Mouse (Mus musculus): ENCODE results near the gene Cbfa2t2. TPM values are rescaled to one million over a fixed set of nuclear protein-coding genes. Genes with fewer than 3 reads are reported as not detected.

Cbfa2t2 gene
- total and polyA plus RNA-seq, 2 experiments from 2014 or later: 31.9 to 41.8 TPM

DNA sequence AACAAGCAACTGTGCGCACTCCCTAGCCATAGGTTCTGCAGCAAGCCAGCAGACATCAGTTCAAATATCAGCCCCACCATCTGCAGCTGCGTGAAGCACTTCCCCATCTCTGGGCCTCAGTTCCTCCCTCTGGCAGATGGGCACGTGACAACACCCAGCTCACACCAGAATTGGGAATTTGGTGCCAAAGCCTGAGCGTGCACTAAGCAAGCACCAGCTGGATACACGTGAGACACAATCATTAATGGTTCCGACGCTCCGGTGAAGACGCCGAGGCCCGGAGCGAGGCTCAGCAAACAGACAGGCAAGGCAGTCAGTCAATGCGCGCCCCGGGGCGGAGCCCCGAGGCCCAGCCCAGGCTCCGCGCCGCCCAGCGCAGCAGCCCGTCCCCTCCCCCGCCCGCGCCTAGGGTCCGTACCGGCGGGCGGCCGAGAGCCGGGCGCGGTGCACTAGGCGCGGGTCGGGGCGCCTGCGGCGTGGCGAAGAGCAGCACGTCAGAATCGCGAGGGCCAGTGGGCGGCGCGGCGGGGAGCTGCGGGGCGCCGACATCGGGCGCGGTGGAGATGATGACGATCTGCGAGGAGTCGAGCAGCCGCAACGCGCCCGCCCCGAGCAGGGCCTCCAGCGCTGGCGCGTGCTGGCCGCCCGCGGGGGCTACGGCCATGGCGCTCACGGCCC lies 132.9 kb downstream of the Cbfa2t2 start:
- H3K9me3 ChIP-seq (ENCODE audit: low read length): no peaks in the 10 kb centered on the region
- peak overlapping the region; percentile 49 for H3K9ac ChIP-seq
- no peaks in the 10 kb centered on the region for H3K27me3 ChIP-seq (ENCODE audit: insufficient read depth, low read length)
- peak overlapping the region; percentile 91 for H3K4me2 ChIP-seq (ENCODE audit: low read depth)
- peak; percentile 49 for DNase-seq
- under 1% methylated on average over 49 of the region's 70 CpGs for WGBS
- no peaks in the 10 kb centered on the region for H3K36me3 ChIP-seq (ENCODE audit: insufficient read depth)
- peaks cover 10% of the 10 kb centered on the region; the same call in 1 of the 2 replicates for H3K4me1 ChIP-seq (ENCODE audit: insufficient read depth)
- no peak for TF ChIP-seq CTCF (IDR thresholded peaks at IDR 0.05; ENCODE audit: low read depth)
- H3K27ac ChIP-seq (ENCODE audit: low read depth, low read length): peak overlapping the region; percentile 54
- peak overlapping the region; percentile 83 for H3K4me3 ChIP-seq (ENCODE audit: low read depth, low read length)
- peak; percentile 59 for ATAC-seq

DNA sequence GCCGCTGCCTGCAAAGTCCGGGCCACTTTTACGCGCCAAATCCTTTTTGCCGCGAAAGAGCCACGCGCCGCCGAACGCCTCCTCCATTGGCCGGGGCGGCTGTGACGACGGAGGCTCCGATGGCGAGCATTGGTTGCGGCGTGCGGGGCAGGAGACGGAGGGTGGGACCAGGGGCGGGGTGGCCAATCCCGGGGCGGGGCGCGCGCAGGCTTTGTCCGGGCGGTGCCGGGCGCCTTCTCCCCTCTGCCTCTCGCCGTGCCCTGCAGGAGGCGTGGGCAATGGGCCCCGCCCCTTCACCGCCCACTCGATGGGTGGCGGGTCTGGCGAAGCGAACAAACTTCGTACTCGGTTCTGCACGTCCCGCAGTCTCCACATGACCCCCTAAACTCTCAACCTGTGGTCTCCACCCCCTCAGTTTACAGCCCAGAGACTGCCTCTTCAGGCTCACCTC lies 133.6 kb downstream of the Cbfa2t2 start, which contains the start of gene E2f1:
Gene E2f1, minus strand, starts transcription at position 57 of the 451 bp plus-strand sequence.
- H3K9me3 ChIP-seq (ENCODE audit: low read length): no peaks in the 10 kb centered on the region
- peak within 1 kb of the TSS; percentile 49 for H3K9ac ChIP-seq
- peaks cover 10% of the 10 kb centered on the region; the same call in 1 of the 2 replicates for H3K4me1 ChIP-seq (ENCODE audit: insufficient read depth)
- H3K27ac ChIP-seq (ENCODE audit: low read depth, low read length): peak within 1 kb of the TSS; percentile 54
- no peaks in the 10 kb centered on the region for H3K27me3 ChIP-seq (ENCODE audit: insufficient read depth, low read length)
- H3K4me2 ChIP-seq (ENCODE audit: low read depth): peak within 1 kb of the TSS; percentile 91
- DNase-seq: peak; percentile 96
- TF ChIP-seq CTCF (IDR thresholded peaks at IDR 0.05; ENCODE audit: low read depth): peak; percentile 23; the same call in 1 of the 2 replicates
- peak within 1 kb of the TSS; percentile 83 for H3K4me3 ChIP-seq (ENCODE audit: low read depth, low read length)
- peak; percentile 99 for ATAC-seq
- WGBS: 6% methylated on average over 31 of the region's 44 CpGs
- H3K36me3 ChIP-seq (ENCODE audit: insufficient read depth): no peaks in the 10 kb centered on the region

DNA sequence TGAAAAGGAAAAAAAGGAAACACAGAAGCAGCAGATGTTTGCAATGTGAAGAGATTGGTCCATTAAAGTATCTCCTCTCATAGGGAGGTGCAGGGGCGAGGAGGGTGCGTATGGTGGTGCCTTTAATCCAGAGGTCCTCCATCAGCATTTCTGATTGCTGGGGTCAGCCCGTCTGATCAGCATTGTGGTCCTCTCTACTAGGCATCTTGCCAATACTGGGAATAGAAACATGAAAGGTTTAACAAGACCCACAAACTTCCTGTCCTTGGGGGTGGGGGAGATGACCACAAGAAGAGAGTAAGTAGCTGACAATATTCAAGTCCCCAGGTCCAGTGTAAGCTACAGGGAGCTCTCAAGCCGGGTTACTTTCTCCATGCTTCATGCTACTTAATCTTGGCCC lies 134.4 kb downstream of the Cbfa2t2 start:
- 70% methylated on average over 4 of the region's 4 CpGs for WGBS
- no peak for TF ChIP-seq CTCF (IDR thresholded peaks at IDR 0.05; ENCODE audit: low read depth)
- no peak for DNase-seq
- no peaks in the 10 kb centered on the region for H3K27me3 ChIP-seq (ENCODE audit: insufficient read depth, low read length)
- H3K4me3 ChIP-seq (ENCODE audit: low read depth, low read length): no peak overlapping the region
- no peaks in the 10 kb centered on the region for H3K9me3 ChIP-seq (ENCODE audit: low read length)
- no peak overlapping the region for H3K4me2 ChIP-seq (ENCODE audit: low read depth)
- no peak for ATAC-seq
- no peaks in the 10 kb centered on the region for H3K36me3 ChIP-seq (ENCODE audit: insufficient read depth)
- H3K9ac ChIP-seq: no peak overlapping the region
- H3K27ac ChIP-seq (ENCODE audit: low read depth, low read length): no peak overlapping the region
- H3K4me1 ChIP-seq (ENCODE audit: insufficient read depth): peaks cover 10% of the 10 kb centered on the region; the same call in 1 of the 2 replicates

- Histone ChIP-seq H3K4me1 (ENCODE audit: insufficient read depth) (peaks cover 10% of the 10 kb centered on the region; the same call in 1 of the 2 replicates), H3K4me2 (ENCODE audit: low read depth) (no peak overlapping the region), H3K27me3 (ENCODE audit: insufficient read depth, low read length) (no peaks in the 10 kb centered on the region), H3K9me3 (ENCODE audit: low read length) (no peaks in the 10 kb centered on the region), H3K4me3 (ENCODE audit: low read depth, low read length) (no peak overlapping the region), H3K36me3 (ENCODE audit: insufficient read depth) (no peaks in the 10 kb centered on the region), H3K27ac (ENCODE audit: low read depth, low read length) (no peak overlapping the region), H3K9ac (no peak overlapping the region)
- TF ChIP-seq CTCF (IDR thresholded peaks at IDR 0.05; ENCODE audit: low read depth): no peak
- no peak for DNase-seq
- 79% methylated on average over 4 of the region's 4 CpGs for WGBS
- ATAC-seq: no peak
Measured at GRCm38 (mm10) chr2:154571266-154571665, 135.0 kb downstream of the Cbfa2t2 start.

DNA sequence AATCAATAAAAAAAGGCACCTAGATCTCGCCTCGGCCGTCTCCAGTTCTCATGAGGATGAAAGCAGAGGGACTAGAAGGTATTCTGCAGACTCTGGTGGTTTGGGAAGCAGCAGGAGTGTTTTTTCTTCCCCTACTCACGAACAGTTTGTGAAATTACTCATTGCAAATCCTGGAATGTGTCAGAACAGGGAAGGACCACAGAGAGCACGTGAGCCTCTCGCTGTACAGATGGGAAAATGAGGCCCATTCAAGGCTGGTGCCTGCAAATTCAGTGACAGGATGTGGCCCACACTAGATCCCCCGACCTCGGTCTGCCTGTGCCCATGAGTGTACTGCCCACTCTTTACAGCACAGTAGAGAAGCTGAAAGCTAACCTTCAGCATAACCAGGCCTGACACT lies 135.7 kb downstream of the Cbfa2t2 start:
- 75% methylated on average over 8 of the region's 8 CpGs for WGBS

DNA sequence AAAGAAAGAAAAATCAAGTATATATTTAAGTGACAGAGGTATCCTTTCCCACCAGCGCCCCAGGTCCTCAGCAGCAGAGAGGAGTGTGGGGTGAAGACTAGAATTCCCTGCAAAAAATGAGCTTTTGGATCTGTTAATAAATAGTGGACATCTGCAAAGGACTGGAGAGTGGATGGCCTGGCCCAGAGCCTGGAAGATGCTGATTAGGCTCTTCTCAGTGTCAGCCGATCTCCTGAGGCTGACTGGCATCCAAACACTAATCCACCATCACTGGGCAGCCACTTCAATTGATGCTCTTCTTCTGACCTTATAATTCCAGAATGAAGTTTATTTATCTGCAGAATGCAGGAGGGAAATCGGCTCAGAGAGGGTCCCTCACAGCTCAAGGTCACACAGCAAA lies 136.7 kb downstream of the Cbfa2t2 start:
- H3K4me1 ChIP-seq (ENCODE audit: insufficient read depth): peaks cover 10% of the 10 kb centered on the region; the same call in 1 of the 2 replicates
- no peak for TF ChIP-seq CTCF (IDR thresholded peaks at IDR 0.05; ENCODE audit: low read depth)
- ATAC-seq (no peak), DNase-seq (no peak)
- H3K36me3 ChIP-seq (ENCODE audit: insufficient read depth): no peaks in the 10 kb centered on the region
- no peaks in the 10 kb centered on the region for H3K27me3 ChIP-seq (ENCODE audit: insufficient read depth, low read length)
- 76% methylated on average over 3 of the region's 3 CpGs for WGBS
- H3K9me3 ChIP-seq (ENCODE audit: low read length): no peaks in the 10 kb centered on the region
- H3K9ac ChIP-seq: no peak overlapping the region
- no peak overlapping the region for H3K4me2 ChIP-seq (ENCODE audit: low read depth)
- H3K27ac ChIP-seq (ENCODE audit: low read depth, low read length): no peak overlapping the region
- no peak overlapping the region for H3K4me3 ChIP-seq (ENCODE audit: low read depth, low read length)

More for the DNA sequence above, 135.7 kb downstream of the Cbfa2t2 start:
- Histone ChIP-seq H3K9me3 (ENCODE audit: low read length) (no peaks in the 10 kb centered on the region), H3K9ac (no peak overlapping the region), H3K27me3 (ENCODE audit: insufficient read depth, low read length) (no peaks in the 10 kb centered on the region), H3K4me1 (ENCODE audit: insufficient read depth) (peaks cover 10% of the 10 kb centered on the region; the same call in 1 of the 2 replicates), H3K4me2 (ENCODE audit: low read depth) (no peak overlapping the region), H3K27ac (ENCODE audit: low read depth, low read length) (no peak overlapping the region), H3K36me3 (ENCODE audit: insufficient read depth) (no peaks in the 10 kb centered on the region), H3K4me3 (ENCODE audit: low read depth, low read length) (no peak overlapping the region)
- no peak for TF ChIP-seq CTCF (IDR thresholded peaks at IDR 0.05; ENCODE audit: low read depth)
- ATAC-seq (no peak), DNase-seq (no peak)

- Histone ChIP-seq H3K27me3 (ENCODE audit: insufficient read depth, low read length) (no peaks in the 10 kb centered on the region), H3K4me1 (ENCODE audit: insufficient read depth) (peaks cover 4% of the 10 kb centered on the region; the same call in 1 of the 2 replicates), H3K9me3 (ENCODE audit: low read length) (no peaks in the 10 kb centered on the region), H3K27ac (ENCODE audit: low read depth, low read length) (no peak overlapping the region), H3K4me2 (ENCODE audit: low read depth) (no peak overlapping the region), H3K36me3 (ENCODE audit: insufficient read depth) (no peaks in the 10 kb centered on the region), H3K4me3 (ENCODE audit: low read depth, low read length) (no peak overlapping the region), H3K9ac (no peak overlapping the region)
- 43% methylated on average over 7 of the region's 7 CpGs for WGBS
- no peak for ATAC-seq
- no peak for TF ChIP-seq CTCF (IDR thresholded peaks at IDR 0.05; ENCODE audit: low read depth)
- DNase-seq: no peak
Measured at GRCm38 (mm10) chr2:154574271-154574670, 138.0 kb downstream of the Cbfa2t2 start.

All from forebrain, postnatal 0 days (tissue).